11 mouse cellular contexts compared by ENCODE assay signal in genomic region chr11:98777888-98778287, GRCm38 (mm10). TPM values are rescaled to one million over a fixed set of nuclear protein-coding genes. Genes with fewer than 3 reads are reported as not detected.
A peak's percentile ranks its signal among the peaks of the same experiment; 100 is the strongest.
DNase-seq lines count a peak whose midpoint lies in the region; ATAC-seq lines count a peak whose summit lies in the region.
"Had no signal": no experiment of that assay in that cellular context is flagged by ENCODE, and none has a peak within 500 bp of the region (broad histone marks: within the 10 kb centered on the region; RNA-seq: fewer than 3 reads in every experiment).

No protein-coding gene starts in this region.

- H3K4me2 ChIP-seq in kidney, embryonic 14.5 days (replicated peaks; ENCODE audit: low read depth, low read length): no peak overlapping the region
- H3K4me2 ChIP-seq in midbrain, embryonic 13.5 days (replicated peaks): no peak overlapping the region
- no peak overlapping the region for H3K4me2 ChIP-seq in midbrain, embryonic 16.5 days (ENCODE audit: low read length)
- no peak overlapping the region for H3K4me2 ChIP-seq in limb, embryonic 12.5 days

- no peak overlapping the region for H3K9ac ChIP-seq in kidney, embryonic 14.5 days (ENCODE audit: low read depth, low read length)
- H3K9ac ChIP-seq in midbrain, embryonic 13.5 days (replicated peaks): 0 out of 2 replicates have a peak overlapping the region, but pooled peaks have one; percentile 2
- no peak overlapping the region for H3K9ac ChIP-seq in midbrain, embryonic 16.5 days (ENCODE audit: low read depth, low read length)
- no peak overlapping the region for H3K9ac ChIP-seq in limb, embryonic 12.5 days (replicated peaks)

- H3K9me3 ChIP-seq in kidney, embryonic 14.5 days (ENCODE audit: control insufficient read depth, low read length): no peaks in the 10 kb centered on the region
- no peaks in the 10 kb centered on the region for H3K9me3 ChIP-seq in midbrain, embryonic 13.5 days
- no peaks in the 10 kb centered on the region for H3K9me3 ChIP-seq in midbrain, embryonic 16.5 days (replicated peaks; ENCODE audit: control insufficient read depth, low read length, poor library complexity, severe bottlenecking)
- H3K9me3 ChIP-seq in limb, embryonic 12.5 days: no peaks in the 10 kb centered on the region

- no peak for DNase-seq in kidney, postnatal 36 days
- no peak for DNase-seq in cerebellum, adult 9-10 months
- DNase-seq in retina, embryonic 14.5 days (ENCODE audit: low spot score): no peak
- DNase-seq: cerebellum, postnatal 14 days; layer of hippocampus, adult 9-11 months; lung, postnatal 14 days had no signal

- no peaks in the 10 kb centered on the region for H3K27me3 ChIP-seq in kidney, embryonic 14.5 days (ENCODE audit: control insufficient read depth, insufficient read depth, low read length)
- no peaks in the 10 kb centered on the region for H3K27me3 ChIP-seq in midbrain, embryonic 13.5 days
- H3K27me3 ChIP-seq in midbrain, embryonic 16.5 days (ENCODE audit: control insufficient read depth, insufficient read depth, low read depth, low read length): no peaks in the 10 kb centered on the region
- no peaks in the 10 kb centered on the region for H3K27me3 ChIP-seq in limb, embryonic 12.5 days

- no peak for ATAC-seq in kidney, embryonic 14.5 days (ENCODE audit: low FRiP score, low TSS enrichment)
- no peak for ATAC-seq in midbrain, embryonic 13.5 days
- no peak for ATAC-seq in midbrain, embryonic 16.5 days
- ATAC-seq in limb, embryonic 12.5 days (ENCODE audit: insufficient number of reproducible peaks, insufficient read depth, low FRiP score, low TSS enrichment, low read depth): no peak
- ATAC-seq: hindbrain, postnatal 0 days had no signal

- no peaks in the 10 kb centered on the region for H3K36me3 ChIP-seq in kidney, embryonic 14.5 days (ENCODE audit: control insufficient read depth, insufficient read depth, low read length)
- no peaks in the 10 kb centered on the region for H3K36me3 ChIP-seq in midbrain, embryonic 13.5 days
- H3K36me3 ChIP-seq in midbrain, embryonic 16.5 days (ENCODE audit: control insufficient read depth, insufficient read depth, low read length): no peaks in the 10 kb centered on the region
- no peaks in the 10 kb centered on the region for H3K36me3 ChIP-seq in limb, embryonic 12.5 days

- peaks cover 66% of the 10 kb centered on the region for H3K4me1 ChIP-seq in kidney, embryonic 14.5 days (ENCODE audit: control insufficient read depth, insufficient read depth, low read length)
- peaks cover 61% of the 10 kb centered on the region for H3K4me1 ChIP-seq in midbrain, embryonic 13.5 days (replicated peaks)
- peaks cover 44% of the 10 kb centered on the region for H3K4me1 ChIP-seq in midbrain, embryonic 16.5 days (ENCODE audit: control insufficient read depth, insufficient read depth, low read length)
- peaks cover 68% of the 10 kb centered on the region for H3K4me1 ChIP-seq in limb, embryonic 12.5 days (replicated peaks)

- H3K4me3 ChIP-seq in kidney, embryonic 14.5 days (ENCODE audit: low read length): no peak overlapping the region
- H3K4me3 ChIP-seq in midbrain, embryonic 13.5 days (replicated peaks): no peak overlapping the region
- H3K4me3 ChIP-seq in midbrain, embryonic 16.5 days (ENCODE audit: low read depth, low read length): no peak overlapping the region
- H3K4me3 ChIP-seq in limb, embryonic 12.5 days (replicated peaks): no peak overlapping the region

- H3K27ac ChIP-seq in kidney, embryonic 14.5 days (ENCODE audit: low read depth, low read length): peak overlapping the region; percentile 94
- no peak overlapping the region for H3K27ac ChIP-seq in midbrain, embryonic 13.5 days
- no peak overlapping the region for H3K27ac ChIP-seq in midbrain, embryonic 16.5 days (ENCODE audit: low read length)
- peak overlapping the region; percentile 95 for H3K27ac ChIP-seq in limb, embryonic 12.5 days

RNA-seq across cellular contexts. Expression of gene Nr1d1, which starts 2.8 kb away (rescaled TPM):
- polyA plus RNA-seq in kidney, embryonic 14.5 days (2014; fragmentation: Nextera tagmentation; extraction: Ambion mirVana): 1.6 and 2.6 TPM in 2 replicates
- polyA plus RNA-seq in midbrain, embryonic 13.5 days (2015; fragmentation: Nextera tagmentation; extraction: Ambion mirVana): 1.2 and 1.9 TPM in 2 replicates
- polyA plus RNA-seq in midbrain, embryonic 16.5 days (2015; fragmentation: Nextera tagmentation; extraction: Ambion mirVana): 3.5 and 5.2 TPM in 2 replicates
- 0.79 and 1.0 TPM in 2 replicates for polyA plus RNA-seq in limb, embryonic 12.5 days (2016; fragmentation: Nextera tagmentation; extraction: Ambion mirVana)

RNA-seq across cellular contexts. Expression of gene Msl1, which starts 17.4 kb away (rescaled TPM):
- polyA plus RNA-seq in kidney, embryonic 14.5 days (2014; fragmentation: Nextera tagmentation; extraction: Ambion mirVana): 21.6 and 33.7 TPM in 2 replicates
- 34.2 and 34.5 TPM in 2 replicates for polyA plus RNA-seq in midbrain, embryonic 13.5 days (2015; fragmentation: Nextera tagmentation; extraction: Ambion mirVana)
- polyA plus RNA-seq in midbrain, embryonic 16.5 days (2015; fragmentation: Nextera tagmentation; extraction: Ambion mirVana): 29.2 and 33.2 TPM in 2 replicates
- polyA plus RNA-seq in limb, embryonic 12.5 days (2016; fragmentation: Nextera tagmentation; extraction: Ambion mirVana): 32.7 and 35.3 TPM in 2 replicates

RNA-seq across cellular contexts. Expression of gene Casc3, which starts 26.8 kb away (rescaled TPM):
- 28.1 and 43.1 TPM in 2 replicates for polyA plus RNA-seq in kidney, embryonic 14.5 days (2014; fragmentation: Nextera tagmentation; extraction: Ambion mirVana)
- polyA plus RNA-seq in midbrain, embryonic 13.5 days (2015; fragmentation: Nextera tagmentation; extraction: Ambion mirVana): 52.6 and 57.6 TPM in 2 replicates
- 47.0 and 51.7 TPM in 2 replicates for polyA plus RNA-seq in midbrain, embryonic 16.5 days (2015; fragmentation: Nextera tagmentation; extraction: Ambion mirVana)
- polyA plus RNA-seq in limb, embryonic 12.5 days (2016; fragmentation: Nextera tagmentation; extraction: Ambion mirVana): 48.1 and 54.1 TPM in 2 replicates

RNA-seq across cellular contexts. Expression of gene Thra, which starts 37.5 kb away (rescaled TPM):
- polyA plus RNA-seq in kidney, embryonic 14.5 days (2014; fragmentation: Nextera tagmentation; extraction: Ambion mirVana): 28.0 and 31.8 TPM in 2 replicates
- 99.6 and 106 TPM in 2 replicates for polyA plus RNA-seq in midbrain, embryonic 13.5 days (2015; fragmentation: Nextera tagmentation; extraction: Ambion mirVana)
- 139 and 149 TPM in 2 replicates for polyA plus RNA-seq in midbrain, embryonic 16.5 days (2015; fragmentation: Nextera tagmentation; extraction: Ambion mirVana)
- 22.3 and 24.9 TPM in 2 replicates for polyA plus RNA-seq in limb, embryonic 12.5 days (2016; fragmentation: Nextera tagmentation; extraction: Ambion mirVana)

RNA-seq across cellular contexts. Expression of gene Med24, which starts 48.7 kb away (rescaled TPM):
- 39.5 and 59.1 TPM in 2 replicates for polyA plus RNA-seq in kidney, embryonic 14.5 days (2014; fragmentation: Nextera tagmentation; extraction: Ambion mirVana)
- polyA plus RNA-seq in midbrain, embryonic 13.5 days (2015; fragmentation: Nextera tagmentation; extraction: Ambion mirVana): 83.5 and 90.3 TPM in 2 replicates
- 75.1 and 77.5 TPM in 2 replicates for polyA plus RNA-seq in midbrain, embryonic 16.5 days (2015; fragmentation: Nextera tagmentation; extraction: Ambion mirVana)
- 74.4 and 79.3 TPM in 2 replicates for polyA plus RNA-seq in limb, embryonic 12.5 days (2016; fragmentation: Nextera tagmentation; extraction: Ambion mirVana)

Comparison
In these comparisons a context has a peak if more than half of its experiments do, and no peak if none do; other contexts are left out.
1. H3K27ac ChIP-seq: peak in kidney, embryonic 14.5 days (single experiment) and limb, embryonic 12.5 days (single experiment); none in midbrain, embryonic 13.5 days (single experiment) and midbrain, embryonic 16.5 days (single experiment).